Mouse (Mus musculus) C2C12 (cell line): ENCODE data around the gene Tmprss11b. TPM values are rescaled to one million over a fixed set of nuclear protein-coding genes. Genes with fewer than 3 reads are reported as not detected.

ENCODE experiments used
- H3K27me3 ChIP-seq: one replicate; pipeline ENCODE4 v1.6.1; 2011; ENCODE audit not compliant: control insufficient read depth, insufficient read depth, insufficient read length
- H3K36me3 ChIP-seq: one replicate; pipeline ENCODE4 v1.6.1; 2011; ENCODE audit not compliant: control insufficient read depth, insufficient read depth
- H3K4me3 ChIP-seq: one replicate; pipeline ENCODE4 v1.5.1; 2011; ENCODE audit warnings: mild to moderate bottlenecking, control low read depth; ENCODE audit not compliant: poor library complexity, insufficient read depth, severe bottlenecking
- H3K79me2 ChIP-seq: one replicate; pipeline ENCODE4 v1.6.1; 2011; ENCODE audit not compliant: control insufficient read depth, insufficient read depth
- H3K79me3 ChIP-seq: one replicate; pipeline ENCODE4 v1.6.1; 2011; ENCODE audit warnings: low read depth, control low read depth
- H3ac ChIP-seq: one replicate; pipeline ENCODE3; 2011; ENCODE audit warnings: low read depth; ENCODE audit not compliant: control insufficient read depth, insufficient read length
- CEBPB ChIP-seq: IDR thresholded peaks from one replicate; pipeline ENCODE4 v1.6.1; 2011; ENCODE audit warnings: low read depth, mild to moderate bottlenecking, control low read depth, moderate library complexity
- CTCF ChIP-seq: IDR thresholded peaks from one replicate; pipeline ENCODE4 v1.5.1; 2011; ENCODE audit not compliant: control insufficient read depth, insufficient read depth, insufficient read length
- FOSL1 ChIP-seq: IDR thresholded peaks from one replicate; pipeline ENCODE4 v1.8.0; 2011; ENCODE audit warnings: mild to moderate bottlenecking, low read length; ENCODE audit not compliant: poor library complexity, insufficient read depth, severe bottlenecking
- MAX ChIP-seq: IDR thresholded peaks from one replicate; pipeline ENCODE4 v1.6.1; 2011; ENCODE audit warnings: mild to moderate bottlenecking, control low read depth
- MYOD1 ChIP-seq: IDR thresholded peaks from one replicate; pipeline ENCODE4 v1.6.1; 2011; ENCODE audit warnings: low read depth; ENCODE audit not compliant: control insufficient read depth, insufficient read length
- MYOG ChIP-seq: IDR thresholded peaks from one replicate; pipeline ENCODE4 v1.6.1; 2011; ENCODE audit not compliant: control insufficient read depth, insufficient read length; ENCODE audit errors: extremely low read depth
- USF1 ChIP-seq: IDR thresholded peaks from one replicate; pipeline ENCODE4 v1.6.1; 2011; ENCODE audit warnings: low read depth, mild to moderate bottlenecking, control low read depth, moderate library complexity
- polyA plus RNA-seq: library from polyadenylated mRNA; unstranded; fragments of >200 nt; fragmentation: generic; extraction: Trizol; gene quantifications from one replicate; pipeline ENCODE4 v1.2.1, GENCODE M21; 2012; ENCODE audit warnings: missing spikeins

Tmprss11b gene
- polyA plus RNA-seq, 1 experiment, result not detected

DNA sequence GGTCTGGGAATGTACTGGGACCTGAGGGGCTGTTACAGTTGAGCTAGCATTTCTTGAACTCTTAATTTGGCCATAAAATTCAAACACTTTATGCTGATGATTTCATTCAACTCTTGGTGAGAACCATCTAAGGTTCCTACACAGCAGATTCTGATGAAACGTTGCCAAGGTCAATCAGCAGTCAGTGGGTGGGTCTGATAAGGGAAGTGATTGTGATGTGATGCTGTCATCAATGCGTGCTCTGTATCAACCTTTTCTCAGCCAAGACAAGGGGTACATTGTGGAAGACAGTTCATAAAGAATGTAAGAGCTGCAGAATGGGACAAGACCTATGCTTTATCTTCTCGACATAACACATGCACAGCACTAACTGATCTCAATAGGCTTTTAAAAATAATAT lies 35.4 kb downstream of the Tmprss11b start:
- Histone ChIP-seq H3K79me3 (no peaks in the 10 kb centered on the region), H3K79me2 (no peaks in the 10 kb centered on the region), H3K4me3 (no peak overlapping the region), H3ac (no peak overlapping the region), H3K27me3 (no peaks in the 10 kb centered on the region), H3K36me3 (no peaks in the 10 kb centered on the region)
- TF ChIP-seq CEBPB, result no peak
- no peak for TF ChIP-seq FOSL1
- no peak for TF ChIP-seq MAX
- no peak for TF ChIP-seq MYOG
- no peak for TF ChIP-seq USF1
- TF ChIP-seq MYOD1, result no peak
- no peak for TF ChIP-seq CTCF

DNA sequence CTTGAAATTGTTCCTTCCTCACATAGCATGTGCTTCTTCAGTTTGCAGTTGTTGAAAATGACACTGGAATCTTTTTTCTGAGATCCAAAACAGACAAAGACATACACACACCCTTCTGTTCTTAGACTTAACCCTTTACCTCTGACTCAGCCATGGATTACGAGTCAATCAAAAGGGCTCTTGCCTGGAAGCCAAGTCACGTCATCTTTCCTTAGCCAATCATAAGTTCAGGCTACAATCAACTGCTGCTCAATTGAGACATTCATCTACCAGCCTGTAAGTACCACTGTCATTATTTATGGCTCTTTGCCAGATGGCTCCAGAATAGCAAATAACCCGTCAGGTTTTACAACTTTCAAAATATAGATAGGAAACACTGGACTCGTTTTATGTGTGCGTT lies 43.8 kb downstream of the Tmprss11b start, which contains the start of gene Tmprss11f:
Gene Tmprss11f, minus strand, starts transcription at position 101 of the 400 bp plus-strand sequence.
- no peaks in the 10 kb centered on the region for H3K36me3 ChIP-seq
- H3ac ChIP-seq, result no peak within 1 kb of the TSS
- no peak within 1 kb of the TSS for H3K4me3 ChIP-seq
- TF ChIP-seq MYOG (no peak), FOSL1 (no peak), MYOD1 (no peak)
- no peaks in the 10 kb centered on the region for H3K27me3 ChIP-seq
- H3K79me3 ChIP-seq, result no peaks in the 10 kb centered on the region
- H3K79me2 ChIP-seq, result no peaks in the 10 kb centered on the region

DNA sequence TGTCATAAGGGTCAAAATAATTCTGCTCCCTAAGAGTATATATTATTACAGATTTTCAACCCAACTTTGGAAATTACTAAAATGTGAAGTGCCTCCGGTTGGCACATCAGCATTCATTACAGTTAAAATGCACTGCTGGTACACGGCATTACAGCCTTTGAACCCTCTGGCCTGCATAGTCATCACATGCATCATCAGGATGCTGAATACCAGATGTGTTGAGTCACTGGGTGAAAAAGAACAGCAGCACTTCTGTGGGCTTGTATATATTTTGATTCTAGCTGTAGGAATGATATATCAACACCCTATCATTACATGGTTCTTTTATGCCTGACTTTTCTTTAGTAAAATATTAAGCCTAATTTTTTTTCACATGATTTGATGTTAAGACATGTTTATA lies 45.5 kb downstream of the Tmprss11b start:
- Histone ChIP-seq H3K79me3 (no peaks in the 10 kb centered on the region), H3K79me2 (no peaks in the 10 kb centered on the region), H3K4me3 (no peak overlapping the region), H3ac (no peak overlapping the region), H3K27me3 (no peaks in the 10 kb centered on the region), H3K36me3 (no peaks in the 10 kb centered on the region)
- TF ChIP-seq USF1, result no peak
- TF ChIP-seq CEBPB, result peak; percentile 6
- peak; percentile 79 for TF ChIP-seq FOSL1

DNA sequence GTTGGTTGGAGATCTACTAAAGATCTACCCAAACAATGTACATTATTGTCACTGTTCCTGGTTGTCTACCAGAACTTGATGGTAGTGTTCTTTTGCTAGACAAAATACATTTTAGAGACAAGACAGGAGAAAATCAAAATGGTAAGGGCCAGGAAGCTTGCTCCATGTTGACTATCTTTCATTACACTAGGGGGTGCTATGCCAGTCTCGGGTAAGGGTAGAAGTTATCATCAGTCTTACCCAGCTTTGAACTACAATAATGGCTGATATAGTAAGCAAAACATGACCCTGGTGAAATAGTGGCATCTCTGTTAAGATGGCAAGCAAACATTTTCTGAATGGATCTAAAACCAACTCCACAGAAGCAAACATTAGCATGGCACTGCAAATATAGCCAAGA lies 54.4 kb downstream of the Tmprss11b start:
- H3K79me3 ChIP-seq, result no peaks in the 10 kb centered on the region
- no peak overlapping the region for H3K4me3 ChIP-seq
- no peak overlapping the region for H3ac ChIP-seq
- H3K27me3 ChIP-seq, result no peaks in the 10 kb centered on the region
- H3K36me3 ChIP-seq, result no peaks in the 10 kb centered on the region
- TF ChIP-seq MYOD1 (no peak), USF1 (no peak), MAX (no peak), CTCF (no peak), FOSL1 (no peak)
- H3K79me2 ChIP-seq, result no peaks in the 10 kb centered on the region

Other genes with a start within 250 kb of the Tmprss11b start
- not detected for gene Tmprss11a, start 207.4 kb downstream of the Tmprss11b start, polyA plus RNA-seq
- gene Tmprss11g, start 157.8 kb downstream of the Tmprss11b start, polyA plus RNA-seq, result 0.02 TPM
- gene Tmprss11f, start 43.9 kb downstream of the Tmprss11b start, polyA plus RNA-seq, result 0.19 TPM
- gene Tmprss11e, start 69.5 kb upstream of the Tmprss11b start, polyA plus RNA-seq, result not detected
- gene Ythdc1, start 127.9 kb upstream of the Tmprss11b start, polyA plus RNA-seq, result 16.8 TPM
- gene Ugt2b34, start 230.6 kb upstream of the Tmprss11b start, polyA plus RNA-seq, result not detected